Mouse (Mus musculus): ENCODE data around the gene Cobl.

DNA sequence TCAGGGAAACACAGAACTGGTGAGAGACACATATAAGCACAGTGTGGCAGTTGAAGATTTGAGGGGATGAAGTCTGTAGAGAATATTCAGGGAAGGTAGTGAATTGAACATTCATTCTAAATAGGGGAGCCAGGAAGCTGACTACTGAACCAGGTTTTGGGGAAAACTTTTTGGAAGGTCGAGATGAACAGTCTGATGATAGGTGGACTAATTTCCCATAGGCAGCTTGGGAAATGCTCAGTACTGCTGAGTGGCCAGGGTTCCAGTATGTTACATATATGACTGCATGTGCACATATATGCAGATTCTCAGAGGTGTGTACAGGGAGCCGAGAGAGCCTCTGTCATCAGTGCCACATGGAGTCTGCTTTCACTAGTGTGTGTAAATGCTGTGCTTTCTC is 190.5 kb downstream of the Cobl start:
- no peak for TF ChIP-seq CTCF (IDR thresholded peaks at IDR 0.05; ENCODE audit: low read depth)
- no peak for TF ChIP-seq EP300 (IDR thresholded peaks at IDR 0.05; ENCODE audit: low read depth)
